Mouse (Mus musculus) neutrophil, adult 65 days (primary cell): Measurements from ENCODE around the gene Cct8l1. TPM values are rescaled to one million over a fixed set of nuclear protein-coding genes. Genes with fewer than 3 reads are reported as not detected.

ENCODE experiments used
- total RNA-seq: library from RNA; stranded (reverse); gene quantifications from 2 replicates; pipeline ENCODE4 v1.2.4, GENCODE M21; 2023

Cct8l1 gene
- total RNA-seq = not detected in 2 replicates

DNA sequence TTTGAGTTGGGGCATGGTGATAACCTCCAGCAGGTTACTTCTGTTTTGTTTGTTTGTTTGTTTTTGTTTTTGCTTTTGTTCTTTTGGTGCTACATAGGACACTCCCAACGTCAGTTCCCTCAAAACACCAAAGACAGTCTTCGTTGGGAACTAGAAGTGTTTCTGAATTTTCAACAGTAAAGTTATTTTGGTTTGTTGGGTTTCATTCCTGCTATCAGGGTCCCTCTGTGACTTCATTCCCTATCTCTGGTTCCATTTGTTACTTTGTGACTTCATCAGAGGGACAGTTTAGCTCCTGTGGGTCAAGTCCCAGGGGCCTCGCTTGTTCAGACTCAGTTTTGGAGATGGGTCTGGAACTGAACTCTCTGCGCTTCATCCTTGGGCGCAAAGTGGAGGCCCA lies at the start of gene Cct8l1:
Gene Cct8l1 (plus strand): TSS at position 301 of the 400 bp plus-strand sequence.

DNA sequence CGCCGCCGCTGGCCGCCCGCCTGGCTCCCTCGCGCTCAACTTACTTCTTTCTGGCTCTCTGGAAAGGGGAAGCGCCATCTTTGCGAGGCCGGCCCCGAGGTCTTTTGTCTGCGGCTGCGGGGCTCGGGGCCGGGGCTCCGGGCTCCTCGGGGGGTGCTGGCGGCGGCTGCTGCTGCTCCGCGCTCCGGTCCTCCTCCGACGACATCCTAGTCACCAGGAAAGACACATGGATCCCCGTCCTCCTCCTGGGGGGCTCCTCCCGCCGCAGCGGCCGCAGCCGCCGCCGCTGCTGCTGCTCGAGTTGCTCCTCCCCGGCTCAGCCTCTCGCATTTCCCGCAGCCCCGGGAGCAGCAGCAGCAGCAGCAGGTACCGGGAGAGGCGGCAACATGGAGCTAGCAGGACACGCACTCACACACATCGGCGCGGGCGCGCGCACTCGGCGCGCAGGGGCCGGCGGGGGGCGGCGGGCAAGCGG lies 17.5 kb upstream of the Cct8l1 start, which contains the start of gene Kmt2c:
Gene Kmt2c (minus strand): TSS at position 438 of the 475 bp plus-strand sequence.

Other genes with a start within 250 kb of the Cct8l1 start
- 118 and 174 TPM in 2 replicates for gene Kmt2c, start 17.3 kb upstream of the Cct8l1 start, total RNA-seq
- gene Xrcc2, start 189.8 kb downstream of the Cct8l1 start, total RNA-seq = 17.1 and 27.2 TPM in 2 replicates
- 0.75 TPM in 1 of 2 replicates, not detected in the other for gene Actr3b, start 243.9 kb downstream of the Cct8l1 start, total RNA-seq